Mouse (Mus musculus) c-Kit-negative CD71-positive TER-119-positive erythroid progenitor cells, embryonic 14.5 days (primary cell): Measurements from ENCODE around the gene Adamts2.

Experiments
- DNase-seq: peaks from one replicate; pipeline ENCODE4 v3.0.0-alpha.2; 2013; ENCODE audit warnings: low read depth, low spot score

The Adamts2 gene

GRCm38 (mm10) chr11:50623806-50624205 is 21.9 kb downstream of the Adamts2 start:
- no peak for DNase-seq

- no peak for DNase-seq
Measured at GRCm38 (mm10) chr11:50624239-50624638, 22.4 kb downstream of the Adamts2 start.

- DNase-seq = no peak
Measured at GRCm38 (mm10) chr11:50624720-50625119, 22.8 kb downstream of the Adamts2 start.

GRCm38 (mm10) chr11:50628915-50629314 is 27.0 kb downstream of the Adamts2 start:
- DNase-seq = no peak

- no peak for DNase-seq
Measured at GRCm38 (mm10) chr11:50630462-50630861, 28.6 kb downstream of the Adamts2 start.

- no peak for DNase-seq
Measured at GRCm38 (mm10) chr11:50632270-50632669, 30.4 kb downstream of the Adamts2 start.

GRCm38 (mm10) chr11:50635051-50635590 is 33.2 kb downstream of the Adamts2 start:
- no peak for DNase-seq

- DNase-seq = no peak
Measured at GRCm38 (mm10) chr11:50637026-50637425, 35.1 kb downstream of the Adamts2 start.

GRCm38 (mm10) chr11:50638197-50638867 is 36.4 kb downstream of the Adamts2 start:
- DNase-seq = no peak

GRCm38 (mm10) chr11:50638868-50639220 is 37.0 kb downstream of the Adamts2 start:
- no peak for DNase-seq

GRCm38 (mm10) chr11:50642583-50642982 is 40.7 kb downstream of the Adamts2 start:
- DNase-seq = no peak

GRCm38 (mm10) chr11:50646148-50646547 is 44.3 kb downstream of the Adamts2 start:
- DNase-seq = no peak

GRCm38 (mm10) chr11:50648143-50648807 is 46.4 kb downstream of the Adamts2 start:
- no peak for DNase-seq

GRCm38 (mm10) chr11:50650037-50650436 is 48.2 kb downstream of the Adamts2 start:
- no peak for DNase-seq

GRCm38 (mm10) chr11:50653746-50654431 is 52.0 kb downstream of the Adamts2 start:
- no peak for DNase-seq

GRCm38 (mm10) chr11:50658826-50659225 is 56.9 kb downstream of the Adamts2 start:
- no peak for DNase-seq

- DNase-seq = no peak
Measured at GRCm38 (mm10) chr11:50662176-50662575, 60.3 kb downstream of the Adamts2 start.

GRCm38 (mm10) chr11:50664826-50665225 is 62.9 kb downstream of the Adamts2 start:
- no peak for DNase-seq

- no peak for DNase-seq
Measured at GRCm38 (mm10) chr11:50669542-50670362, 67.9 kb downstream of the Adamts2 start.

- no peak for DNase-seq
Measured at GRCm38 (mm10) chr11:50670363-50670725, 68.5 kb downstream of the Adamts2 start.

GRCm38 (mm10) chr11:50670881-50671280 is 69.0 kb downstream of the Adamts2 start:
- no peak for DNase-seq

GRCm38 (mm10) chr11:50671376-50671775 is 69.5 kb downstream of the Adamts2 start:
- no peak for DNase-seq
